Mouse (Mus musculus): Measurements from ENCODE around the gene Olfr60. TPM values are rescaled to one million over a fixed set of nuclear protein-coding genes. Genes with fewer than 3 reads are reported as not detected.

Gene Olfr60
- total RNA-seq (2021), result not detected
- long read RNA-seq, experiment 1, result 0 reads
- long read RNA-seq, experiment 2, result 0 reads

DNA sequence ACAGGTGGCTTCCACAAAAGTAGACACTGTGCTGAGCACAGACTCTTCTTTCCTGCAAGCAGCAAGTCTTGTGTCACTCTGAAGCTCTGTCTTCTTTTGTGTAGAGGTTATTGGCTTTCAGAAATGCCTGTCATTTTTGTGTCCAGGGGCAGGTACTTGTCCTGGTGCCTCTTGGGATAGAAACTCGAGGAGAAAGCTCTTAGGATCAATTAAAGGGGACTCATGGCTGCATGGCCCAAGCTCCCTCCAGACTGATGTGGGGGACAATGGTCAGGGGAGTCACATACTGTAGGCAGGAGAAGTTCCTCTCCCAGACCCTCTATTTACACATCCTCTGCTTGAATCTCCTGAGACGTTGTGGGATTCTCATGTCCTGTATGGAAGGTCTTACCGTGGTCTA, at the start of gene Olfr60:
Gene Olfr60 (minus strand): TSS at position 101 of the 400 bp plus-strand sequence.
- intact Hi-C loops (cut with DNase I), result no loop called here
- DNase-seq, result no peak
- no peak for TF ChIP-seq CTCF (IDR thresholded peaks at IDR 0.05)
- Histone ChIP-seq H3K4me3 (no peak within 1 kb of the TSS), H3K27ac (no peak within 1 kb of the TSS)

GRCm38 (mm10) chr7:140402818-140403217, 41.3 kb upstream of the Olfr60 start, which contains the start of gene Olfr531:
Olfr531 (minus strand) TSS chr7:140402918.
- TF ChIP-seq CTCF (IDR thresholded peaks at IDR 0.05), result no peak
- DNase-seq, result no peak
- Histone ChIP-seq H3K27ac (no peak within 1 kb of the TSS), H3K4me3 (no peak within 1 kb of the TSS)
- intact Hi-C loops (cut with DNase I), result no loop called here

DNA sequence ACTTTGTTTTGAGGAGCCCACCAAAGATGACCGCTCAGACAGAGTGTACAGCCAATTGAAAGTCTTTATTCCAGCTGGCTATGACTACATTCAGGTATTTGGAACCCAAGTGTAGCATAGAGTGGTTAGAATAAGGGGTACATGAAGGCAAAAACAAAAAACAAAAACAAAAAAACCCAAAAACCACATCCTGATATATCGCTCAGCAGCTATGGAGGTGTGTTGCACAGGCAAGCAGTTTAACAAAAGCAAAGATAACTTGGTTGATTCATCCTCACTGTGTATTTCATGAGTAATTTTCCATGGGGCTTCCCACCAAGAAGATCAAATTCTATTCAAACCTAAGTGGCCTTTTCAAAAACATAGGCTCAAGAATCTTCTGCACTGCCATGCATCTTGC, 15.4 kb upstream of the Olfr60 start:
- intact Hi-C loops (cut with DNase I), result no loop called here
- no peak overlapping the region for H3K27ac ChIP-seq
- H3K4me3 ChIP-seq, result no peak overlapping the region
- no peak for DNase-seq
- TF ChIP-seq CTCF (IDR thresholded peaks at IDR 0.05), result no peak

DNA sequence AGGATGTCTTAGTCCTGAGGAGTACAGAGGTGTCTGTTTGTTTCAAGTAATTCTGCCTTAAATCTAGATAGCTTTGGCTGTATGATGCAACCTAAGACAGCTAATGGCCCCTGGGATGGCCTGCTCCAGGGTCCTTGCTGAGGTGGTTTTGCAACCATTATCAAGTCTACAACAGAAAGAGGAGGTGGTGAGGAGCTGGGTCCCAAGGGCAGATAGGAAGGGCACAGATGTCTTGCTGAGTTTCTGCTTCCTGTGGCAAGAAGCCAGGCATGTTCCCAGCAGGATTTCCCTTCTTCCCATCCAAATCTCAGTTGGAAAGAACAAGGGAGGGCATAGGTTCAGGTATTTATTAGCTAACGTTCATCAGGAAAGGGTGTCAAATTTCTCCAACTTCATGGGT, 14.8 kb upstream of the Olfr60 start, which contains the start of gene Olfr530:
Gene Olfr530 (minus strand): TSS at position 101 of the 400 bp plus-strand sequence.
- intact Hi-C loops (cut with DNase I), result no loop called here
- no peak for TF ChIP-seq CTCF (IDR thresholded peaks at IDR 0.05)

DNA sequence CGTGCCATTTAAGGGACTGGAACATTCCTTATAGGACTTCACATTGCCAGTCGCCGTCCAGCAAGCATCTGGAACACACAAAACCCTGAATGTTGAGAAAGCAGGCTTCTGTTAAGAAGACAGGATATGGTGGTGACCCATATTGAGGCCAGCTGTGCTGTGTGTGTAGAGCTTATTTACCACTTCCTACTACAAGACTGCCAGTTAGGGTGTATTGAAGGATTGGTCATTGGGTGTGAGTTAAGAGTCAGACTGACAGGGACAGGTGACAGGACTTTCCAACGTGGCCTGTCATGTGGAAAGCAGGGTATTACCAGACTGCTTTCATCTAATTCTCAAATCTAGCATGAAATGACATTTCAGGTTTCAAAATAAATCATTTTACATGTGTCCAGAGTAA, 12.8 kb upstream of the Olfr60 start:
- intact Hi-C loops (cut with DNase I), result no loop called here
- Histone ChIP-seq H3K27ac (no peak overlapping the region), H3K4me3 (no peak overlapping the region)
- no peak for DNase-seq
- TF ChIP-seq CTCF (IDR thresholded peaks at IDR 0.05), result no peak

More for the DNA sequence above, 14.8 kb upstream of the Olfr60 start, which contains the start of gene Olfr530:
- DNase-seq, result no peak
- Histone ChIP-seq H3K27ac (no peak within 1 kb of the TSS), H3K4me3 (no peak within 1 kb of the TSS)

- no peak for DNase-seq
- TF ChIP-seq CTCF (IDR thresholded peaks at IDR 0.05), result no peak
- no peak within 1 kb of the TSS for H3K4me3 ChIP-seq
- intact Hi-C loops (cut with DNase I), result no loop called here
- H3K27ac ChIP-seq, result no peak within 1 kb of the TSS
Measured at GRCm38 (mm10) chr7:140333717-140334116, 27.8 kb downstream of the Olfr60 start, which contains the start of gene Olfr527. Olfr527 (plus strand) TSS chr7:140334017.

DNA sequence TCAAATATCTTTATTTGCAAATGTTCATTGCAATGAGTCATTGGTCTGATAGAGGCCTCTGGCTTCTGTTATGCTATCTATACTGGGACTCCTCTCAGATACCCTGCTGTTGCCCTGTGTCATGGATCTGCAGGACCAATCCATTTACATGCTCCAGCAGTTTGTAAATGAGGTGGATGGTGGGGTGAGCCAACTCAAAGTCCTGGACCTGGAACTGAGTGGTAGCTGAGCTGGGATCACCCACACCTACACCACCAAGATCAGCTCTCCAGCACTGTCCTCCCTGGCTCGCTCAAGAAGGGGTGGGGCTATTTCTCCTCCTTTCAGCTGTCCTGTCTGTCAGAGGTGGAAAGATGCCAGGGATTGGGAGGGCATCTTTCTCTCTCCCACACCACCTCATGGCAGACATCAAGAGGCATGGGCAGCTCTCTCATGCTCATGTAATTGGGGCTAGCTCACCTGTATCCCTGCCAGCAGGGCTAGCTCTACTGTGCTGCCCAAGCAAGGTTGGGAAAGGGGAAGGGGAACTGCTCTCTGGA, 31.6 kb downstream of the Olfr60 start:
- intact Hi-C loops (cut with DNase I), result no loop called here
- no peak for TF ChIP-seq CTCF (IDR thresholded peaks at IDR 0.05)
- no peak for DNase-seq
- Histone ChIP-seq H3K27ac (no peak overlapping the region), H3K4me3 (no peak overlapping the region)

DNA sequence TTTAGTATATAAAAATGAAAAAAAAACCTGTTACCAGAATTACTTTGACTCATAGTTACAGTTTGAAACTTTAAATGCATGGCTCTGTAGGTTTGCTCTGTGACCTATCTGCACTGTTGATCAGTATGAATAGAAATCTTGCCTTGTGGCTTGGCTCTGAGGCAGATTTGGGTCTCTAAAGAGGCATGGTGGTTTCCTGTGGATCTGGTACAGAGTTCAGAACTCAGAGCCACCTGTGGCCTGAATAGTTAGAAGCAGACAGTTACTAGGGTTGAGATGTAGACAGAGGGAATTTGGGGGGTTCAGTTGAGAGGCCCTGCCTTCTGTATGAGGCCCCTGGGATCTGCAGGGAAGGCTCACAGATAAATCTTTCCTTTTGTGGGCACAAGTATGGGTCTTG, 40.3 kb downstream of the Olfr60 start:
- H3K4me3 ChIP-seq, result no peak overlapping the region
- H3K27ac ChIP-seq, result no peak overlapping the region
- DNase-seq, result no peak
- no peak for TF ChIP-seq CTCF (IDR thresholded peaks at IDR 0.05)
- intact Hi-C loops (cut with DNase I), result no loop called here

DNA sequence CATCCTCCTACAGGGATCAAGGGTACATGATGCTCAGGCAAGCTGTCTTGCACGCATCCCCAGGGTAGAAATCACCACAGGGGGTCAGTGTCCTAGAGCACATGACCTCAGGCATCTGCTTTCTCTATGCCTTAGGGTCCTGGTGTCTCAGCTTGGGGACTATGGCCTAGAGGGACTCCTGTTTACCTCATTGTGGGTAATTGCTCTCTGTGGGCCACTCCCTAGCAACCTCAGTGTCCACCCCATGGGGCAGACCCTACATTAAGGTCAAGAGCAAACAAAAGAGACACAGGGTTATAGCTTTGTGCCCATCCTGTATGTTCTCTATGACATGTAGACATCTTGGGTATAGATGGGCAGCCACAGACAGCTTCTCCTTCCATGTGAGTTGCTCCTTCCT, 40.9 kb downstream of the Olfr60 start, which contains the start of gene Olfr525:
Gene Olfr525 (plus strand): TSS at position 301 of the 400 bp plus-strand sequence.
- Histone ChIP-seq H3K4me3 (no peak within 1 kb of the TSS), H3K27ac (no peak within 1 kb of the TSS)
- no peak for DNase-seq
- no peak for TF ChIP-seq CTCF (IDR thresholded peaks at IDR 0.05)
- intact Hi-C loops (cut with DNase I), result no loop called here

GRCm38 (mm10) chr7:140319861-140320385, 41.5 kb downstream of the Olfr60 start:
- TF ChIP-seq CTCF (IDR thresholded peaks at IDR 0.05), result no peak
- no peak for DNase-seq
- Histone ChIP-seq H3K27ac (no peak overlapping the region), H3K4me3 (no peak overlapping the region)
- intact Hi-C loops (cut with DNase I), result no loop called here

DNA sequence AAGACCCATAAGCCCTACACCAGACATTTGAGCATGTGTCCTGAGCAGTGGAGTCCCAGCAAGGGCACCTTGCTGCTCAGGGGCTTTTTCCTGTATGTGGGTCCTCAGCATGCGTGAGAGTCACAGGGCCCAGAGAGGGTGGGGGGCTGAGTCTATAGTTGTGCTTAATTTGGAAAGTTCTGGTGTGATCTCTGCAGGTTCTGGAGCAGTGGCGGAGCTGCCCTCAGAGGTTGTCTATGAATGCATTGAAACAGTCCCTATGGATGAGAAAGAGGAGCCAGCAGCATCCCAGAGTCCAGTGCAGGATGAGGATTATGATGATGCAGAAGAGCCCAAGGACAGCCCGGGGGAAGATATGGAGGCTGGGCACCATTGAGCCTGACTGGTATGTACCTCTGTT, 62.1 kb downstream of the Olfr60 start:
- DNase-seq, result no peak
- intact Hi-C loops (cut with DNase I), result no loop called here
- Histone ChIP-seq H3K27ac (no peak overlapping the region), H3K4me3 (no peak overlapping the region)
- TF ChIP-seq CTCF (IDR thresholded peaks at IDR 0.05), result no peak

GRCm38 (mm10) chr7:140296876-140297275, 64.6 kb downstream of the Olfr60 start:
- no peak for DNase-seq

GRCm38 (mm10) chr7:140295746-140296145, 65.7 kb downstream of the Olfr60 start:
- H3K4me3 ChIP-seq, result no peak overlapping the region
- intact Hi-C loops (cut with DNase I), result no loop called here
- H3K27ac ChIP-seq, result no peak overlapping the region
- no peak for TF ChIP-seq CTCF (IDR thresholded peaks at IDR 0.05)
- DNase-seq, result no peak

More at GRCm38 (mm10) chr7:140296876-140297275, 64.6 kb downstream of the Olfr60 start:
- no peak for TF ChIP-seq CTCF (IDR thresholded peaks at IDR 0.05)
- no peak overlapping the region for H3K4me3 ChIP-seq
- no peak overlapping the region for H3K27ac ChIP-seq
- intact Hi-C loops (cut with DNase I), result no loop called here

Other genes with a start within 250 kb of the Olfr60 start
- 1 to 10 TPM; 3.6 to 5.1 TPM for gene Paox, start 245.9 kb downstream of the Olfr60 start, total RNA-seq (2021)
- gene Echs1, start 245.2 kb downstream of the Olfr60 start, total RNA-seq (2021), result 100 to 1,000 TPM; 116 to 201 TPM
- 10 to 100 TPM; 26.5 to 33.2 TPM for gene Mtg1, start 224.1 kb downstream of the Olfr60 start, total RNA-seq (2021)
- gene Sprn, start 206.8 kb downstream of the Olfr60 start, total RNA-seq (2021), result under 1 TPM; 0.13 to 0.50 TPM
- not detected for gene Olfr522, start 196.9 kb downstream of the Olfr60 start, total RNA-seq (2021)
- gene Olfr523, start 188.5 kb downstream of the Olfr60 start, total RNA-seq (2021), result not detected
- gene Olfr524, start 155.7 kb downstream of the Olfr60 start, total RNA-seq (2021), result not detected
- not detected for gene Cd163l1, start 143.4 kb downstream of the Olfr60 start, total RNA-seq (2021)
- gene 5830411N06Rik, start 114.4 kb downstream of the Olfr60 start, total RNA-seq (2021), result not detected
- gene Olfr525, start 40.8 kb downstream of the Olfr60 start, total RNA-seq (2021), result not detected
- not detected for gene Olfr527, start 27.7 kb downstream of the Olfr60 start, total RNA-seq (2021)
- gene Olfr530, start 14.7 kb upstream of the Olfr60 start, total RNA-seq (2021), result not detected
- not detected for gene Olfr531, start 41.2 kb upstream of the Olfr60 start, total RNA-seq (2021)
- gene Olfr532, start 60.0 kb upstream of the Olfr60 start, total RNA-seq (2021), result not detected
- not detected for gene Olfr533, start 101.7 kb upstream of the Olfr60 start, total RNA-seq (2021)
- gene Olfr535, start 122.5 kb upstream of the Olfr60 start, total RNA-seq (2021), result not detected
- gene Olfr536, start 145.7 kb upstream of the Olfr60 start, total RNA-seq (2021), result not detected
- not detected for gene Olfr538, start 206.2 kb upstream of the Olfr60 start, total RNA-seq (2021)
- not detected for gene Olfr46, start 239.6 kb upstream of the Olfr60 start, total RNA-seq (2021)